Mouse (Mus musculus): ENCODE data around the gene Hdac5. TPM values are rescaled to one million over a fixed set of nuclear protein-coding genes. Genes with fewer than 3 reads are reported as not detected.
"Not testable (repeated sequence)": the region's sequence is repeated elsewhere in the genome, so short reads cannot be mapped to it uniquely, and the experiment has no call there.

Gene Hdac5
- polyA plus RNA-seq, 1 experiment: 58.1 TPM

GRCm38 (mm10) chr11:102184646-102185495 is 45.1 kb downstream of the Hdac5 start, which contains the start of gene Lsm12:
Gene Lsm12 (minus strand): TSS chr11:102185296.
- DNase-seq (ENCODE audit: low spot score): peak; percentile 95

GRCm38 (mm10) chr11:102184253-102184645 is 45.7 kb downstream of the Hdac5 start:
- DNase-seq (ENCODE audit: low spot score): no peak

GRCm38 (mm10) chr11:102179836-102180235 is 50.1 kb downstream of the Hdac5 start:
- no peak for DNase-seq (ENCODE audit: low spot score)

GRCm38 (mm10) chr11:102168689-102169088 is 61.3 kb downstream of the Hdac5 start:
- DNase-seq (ENCODE audit: low spot score): no peak

GRCm38 (mm10) chr11:102167539-102167938 is 62.4 kb downstream of the Hdac5 start:
- no peak for DNase-seq (ENCODE audit: low spot score)

GRCm38 (mm10) chr11:102165971-102166722 is 63.8 kb downstream of the Hdac5 start:
- no peak for DNase-seq (ENCODE audit: low spot score)

- DNase-seq (ENCODE audit: low spot score): no peak
Observed at GRCm38 (mm10) chr11:102159781-102160180, 70.2 kb downstream of the Hdac5 start.

GRCm38 (mm10) chr11:102158024-102158423 is 71.9 kb downstream of the Hdac5 start:
- DNase-seq (ENCODE audit: low spot score): not testable (repeated sequence)

- no peak for DNase-seq (ENCODE audit: low spot score)
Observed at GRCm38 (mm10) chr11:102156786-102157089, 73.2 kb downstream of the Hdac5 start.

GRCm38 (mm10) chr11:102156039-102156785 is 73.8 kb downstream of the Hdac5 start, which contains the start of gene Tmem101:
Gene Tmem101 (minus strand): TSS chr11:102156404.
- peak; percentile 64 for DNase-seq (ENCODE audit: low spot score)

- no peak for DNase-seq (ENCODE audit: low spot score)
Observed at GRCm38 (mm10) chr11:102147213-102147989, 82.6 kb downstream of the Hdac5 start.

GRCm38 (mm10) chr11:102146531-102146930 is 83.4 kb downstream of the Hdac5 start:
- no peak for DNase-seq (ENCODE audit: low spot score)

GRCm38 (mm10) chr11:102146005-102146404 is 84.0 kb downstream of the Hdac5 start:
- DNase-seq (ENCODE audit: low spot score): no peak

- no peak for DNase-seq (ENCODE audit: low spot score)
Observed at GRCm38 (mm10) chr11:102145471-102146001, 84.4 kb downstream of the Hdac5 start, which contains the start of gene Nags. Gene Nags (plus strand): TSS chr11:102145513.

GRCm38 (mm10) chr11:102144957-102145470 is 85.0 kb downstream of the Hdac5 start:
- no peak for DNase-seq (ENCODE audit: low spot score)

Other genes starting within 250 kb of the Hdac5 start
- gene Cfap97d1, start 245.9 kb downstream of the Hdac5 start, polyA plus RNA-seq (2012; rRNA removed): not detected in 2 replicates
- 55.8 and 62.7 TPM in 2 replicates for gene Dusp3, start 243.2 kb downstream of the Hdac5 start, polyA plus RNA-seq (2012; rRNA removed)
- gene Mpp3, start 201.7 kb downstream of the Hdac5 start, polyA plus RNA-seq (2012; rRNA removed): 1.2 and 1.4 TPM in 2 replicates
- gene Cd300lg, start 188.7 kb downstream of the Hdac5 start, polyA plus RNA-seq (2012; rRNA removed): 15.3 and 19.8 TPM in 2 replicates
- 18.9 and 21.0 TPM in 2 replicates for gene Mpp2, start 141.7 kb downstream of the Hdac5 start, polyA plus RNA-seq (2012; rRNA removed)
- 0.19 and 0.51 TPM in 2 replicates for gene Ppy, start 128.8 kb downstream of the Hdac5 start, polyA plus RNA-seq (2012; rRNA removed)
- gene Pyy, start 122.3 kb downstream of the Hdac5 start, polyA plus RNA-seq (2012; rRNA removed): not detected in 2 replicates
- 0.07 and 0.15 TPM in 2 replicates for gene Nags, start 84.7 kb downstream of the Hdac5 start, polyA plus RNA-seq (2012; rRNA removed)
- 15.0 and 17.4 TPM in 2 replicates for gene Tmem101, start 73.8 kb downstream of the Hdac5 start, polyA plus RNA-seq (2012; rRNA removed)
- gene Lsm12, start 44.9 kb downstream of the Hdac5 start, polyA plus RNA-seq (2012; rRNA removed): 29.9 and 32.4 TPM in 2 replicates
- 73.3 and 80.1 TPM in 2 replicates for gene G6pc3, start 40.5 kb downstream of the Hdac5 start, polyA plus RNA-seq (2012; rRNA removed)
- 0.41 TPM in 2 replicates for gene BC030867, start 18.7 kb upstream of the Hdac5 start, polyA plus RNA-seq (2012; rRNA removed)
- gene Asb16, start 38.6 kb upstream of the Hdac5 start, polyA plus RNA-seq (2012; rRNA removed): 0.63 and 0.65 TPM in 2 replicates
- 50.8 and 57.6 TPM in 2 replicates for gene Tmub2, start 54.8 kb upstream of the Hdac5 start, polyA plus RNA-seq (2012; rRNA removed)
- 36.5 and 38.6 TPM in 2 replicates for gene Atxn7l3, start 66.5 kb upstream of the Hdac5 start, polyA plus RNA-seq (2012; rRNA removed)
- gene Ubtf, start 89.6 kb upstream of the Hdac5 start, polyA plus RNA-seq (2012; rRNA removed): 45.7 and 61.5 TPM in 2 replicates
- 0.01 TPM in 1 of 2 replicates, not detected in the other for gene Slc4a1, start 136.0 kb upstream of the Hdac5 start, polyA plus RNA-seq (2012; rRNA removed)
- gene Rundc3a, start 163.2 kb upstream of the Hdac5 start, polyA plus RNA-seq (2012; rRNA removed): 1.4 and 2.9 TPM in 2 replicates
- 80.3 and 88.2 TPM in 2 replicates for gene Slc25a39, start 177.8 kb upstream of the Hdac5 start, polyA plus RNA-seq (2012; rRNA removed)
- 190 and 251 TPM in 2 replicates for gene Grn, start 200.1 kb upstream of the Hdac5 start, polyA plus RNA-seq (2012; rRNA removed)
- gene Fam171a2, start 217.5 kb upstream of the Hdac5 start, polyA plus RNA-seq (2012; rRNA removed): 6.9 and 10.4 TPM in 2 replicates
- gene Itga2b, start 240.0 kb upstream of the Hdac5 start, polyA plus RNA-seq (2012; rRNA removed): 5.7 and 7.2 TPM in 2 replicates

All from urinary bladder, adult 2 months (tissue).